Mouse (Mus musculus): ENCODE measurements at regions not wholly inside any gene's neighbourhood (a gene's known extent, or its start where the extent isn't known, plus 50 kb on each side); places are given as distances from the start of the nearest gene placed in this dataset.

- no peak for DNase-seq
These were observed 111.2 kb upstream of the Arl4c start for GRCm38 (mm10) chr1:88813200-88813599.

GRCm38 (mm10) chr1:88816376-88816945 is 114.4 kb upstream of the Arl4c start:
- DNase-seq: no peak

- DNase-seq: no peak
These were observed 123.2 kb upstream of the Arl4c start for GRCm38 (mm10) chr1:88825215-88825614.

DNA sequence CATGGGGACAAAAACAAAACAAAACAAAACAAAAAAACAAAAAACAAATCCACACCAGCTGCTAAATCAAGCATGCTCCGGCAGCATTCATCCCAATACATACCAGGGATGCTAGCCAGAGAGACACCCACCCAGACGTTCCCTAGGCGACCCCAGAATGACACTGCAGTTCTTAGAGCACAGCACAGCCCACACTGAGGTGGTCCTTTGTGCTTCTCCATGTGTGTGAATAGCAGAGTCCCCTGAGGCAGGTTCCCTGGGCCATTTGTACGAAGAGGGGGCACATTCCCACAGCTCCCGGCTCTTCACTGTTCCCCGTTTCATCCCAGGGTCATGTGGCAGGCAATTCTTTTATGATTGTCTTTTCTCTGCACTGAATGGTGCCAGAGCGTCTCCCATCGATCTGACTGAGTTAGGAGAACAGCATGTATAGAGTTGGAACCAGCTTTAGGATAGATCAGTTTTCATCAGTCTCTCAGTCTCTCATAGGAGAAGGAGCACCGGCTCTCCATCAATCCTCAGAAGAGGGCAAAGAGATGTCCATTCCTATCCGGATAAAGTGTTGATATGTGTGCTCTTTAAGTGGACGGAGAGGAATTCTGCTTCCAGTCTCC is 136.7 kb upstream of the Arl4c start:
- no peak for DNase-seq

- no peak for DNase-seq
These were observed 137.5 kb upstream of the Arl4c start for GRCm38 (mm10) chr1:88839407-88839976.

GRCm38 (mm10) chr1:88839977-88840628 is 138.1 kb upstream of the Arl4c start:
- DNase-seq: no peak

- DNase-seq: no peak
These were observed 139.1 kb upstream of the Arl4c start for GRCm38 (mm10) chr1:88840991-88841592.

- DNase-seq: no peak
These were observed 145.5 kb upstream of the Arl4c start for GRCm38 (mm10) chr1:88847333-88848091.

- DNase-seq: no peak
These were observed 146.2 kb upstream of the Arl4c start for GRCm38 (mm10) chr1:88848246-88848645.

GRCm38 (mm10) chr1:88849421-88849820 is 147.4 kb upstream of the Arl4c start:
- no peak for DNase-seq

GRCm38 (mm10) chr1:88851931-88852330 is 149.9 kb upstream of the Arl4c start:
- no peak for DNase-seq

DNA sequence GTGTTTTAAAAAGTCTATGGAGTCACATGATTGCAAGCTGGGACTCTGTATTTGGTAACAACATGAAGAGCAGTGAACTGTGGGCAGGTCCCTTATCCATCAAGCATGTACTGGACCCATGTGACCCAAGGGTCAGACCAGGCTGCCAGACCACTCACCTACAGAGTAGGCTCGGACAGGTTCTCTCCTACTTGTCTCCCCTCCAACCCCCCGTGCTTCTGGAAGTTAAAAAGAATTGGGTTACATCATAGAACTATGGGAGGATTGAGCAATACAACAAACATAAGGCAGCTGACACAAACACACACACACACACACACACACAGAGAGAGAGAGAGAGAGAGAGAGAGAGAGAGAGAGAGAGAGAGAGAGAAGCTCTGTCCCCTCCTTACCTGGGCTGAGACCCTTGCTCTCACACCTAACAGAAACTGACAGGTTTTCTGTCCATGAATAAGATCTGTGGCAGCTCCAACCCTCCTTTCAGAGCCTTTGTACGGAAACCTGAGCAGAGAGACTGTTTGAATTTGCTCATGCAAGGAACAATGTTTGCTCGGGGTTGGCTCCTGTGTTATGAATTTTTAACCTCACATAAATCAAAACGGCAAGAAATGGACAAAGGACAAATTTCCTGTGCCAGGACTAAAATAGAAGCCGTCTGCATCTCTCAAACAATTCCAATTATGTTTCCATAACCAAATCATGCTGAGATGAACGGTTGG is 159.0 kb upstream of the Arl4c start:
- DNase-seq: no peak

DNA sequence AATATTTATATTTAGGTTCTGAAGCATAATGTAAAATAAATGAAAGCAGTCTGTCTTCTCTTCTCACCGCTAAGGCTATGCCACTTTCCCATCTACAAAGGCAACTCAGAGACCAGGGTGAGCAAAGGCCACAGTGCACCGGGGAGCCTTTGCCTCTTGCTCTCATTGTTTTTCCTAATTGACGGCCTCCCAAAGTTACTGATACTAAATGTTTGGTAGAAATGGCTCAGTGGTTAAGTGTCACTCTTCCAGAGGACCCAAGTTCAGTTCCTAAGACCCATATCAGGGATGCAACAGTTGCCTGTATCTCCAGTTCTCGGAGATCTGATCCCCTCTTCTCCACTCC is 159.5 kb upstream of the Arl4c start:
- DNase-seq: no peak

DNA sequence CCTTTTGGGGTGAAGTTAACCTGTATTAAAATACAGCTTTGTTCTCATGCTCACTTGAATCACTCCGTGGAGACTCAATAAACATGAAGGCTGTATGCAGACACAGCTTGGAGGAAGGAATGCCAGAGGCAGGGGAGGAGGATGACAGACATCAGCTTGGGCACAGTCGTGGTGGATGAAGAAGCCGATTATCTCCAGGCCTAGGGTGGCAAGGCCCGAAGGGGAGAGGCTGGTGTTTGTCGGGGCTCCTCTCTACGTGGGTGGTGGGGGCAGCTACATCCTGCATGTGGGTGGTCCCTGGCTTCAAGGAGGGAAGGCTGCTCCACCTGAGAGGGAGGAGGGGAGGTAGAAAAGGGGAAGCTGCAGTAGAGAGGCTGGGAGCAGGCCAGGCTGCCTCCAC is 163.4 kb upstream of the Arl4c start:
- no peak for DNase-seq

GRCm38 (mm10) chr1:88866571-88866970 is 164.6 kb upstream of the Arl4c start:
- no peak for DNase-seq

DNA sequence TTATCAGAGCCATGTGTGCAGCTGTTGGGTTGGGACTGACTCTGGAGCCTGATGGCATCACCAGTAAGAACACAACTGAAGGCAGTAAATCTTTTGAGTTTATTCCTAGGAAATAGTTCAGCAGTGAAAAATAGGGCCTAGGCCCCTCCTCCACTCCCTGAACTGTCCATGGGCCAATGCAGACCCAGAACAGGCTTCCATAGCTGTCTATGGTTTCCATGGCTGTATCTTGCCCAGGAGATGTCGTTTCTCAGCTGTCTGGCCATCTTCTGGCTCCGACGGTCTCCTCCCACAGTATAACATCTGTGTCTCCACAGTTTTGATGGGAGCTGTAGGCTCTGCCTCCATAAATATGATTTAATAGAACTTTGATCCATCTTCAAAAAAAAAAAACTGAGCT is 165.1 kb upstream of the Arl4c start:
- no peak for DNase-seq

GRCm38 (mm10) chr1:88869885-88870284 is 167.9 kb upstream of the Arl4c start:
- DNase-seq: no peak

DNA sequence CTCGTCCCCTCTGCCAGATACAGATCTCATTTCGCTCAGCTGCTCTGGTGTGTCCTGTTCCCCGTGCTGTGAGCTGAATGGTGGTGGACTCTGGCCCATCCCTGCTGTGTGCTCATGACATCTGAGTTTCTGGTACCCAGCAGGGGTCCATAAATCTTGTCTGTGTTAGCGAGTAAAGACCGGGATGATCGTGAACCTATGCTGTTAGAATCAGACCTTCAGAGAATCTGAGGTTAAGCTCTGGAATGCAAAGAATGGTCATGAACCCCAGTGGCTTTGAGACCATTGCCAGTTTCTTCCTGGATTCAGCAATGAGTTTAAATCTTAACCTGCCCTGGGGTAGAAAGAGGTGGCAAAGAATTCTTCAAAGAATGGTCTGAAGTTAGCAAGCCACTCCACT is 173.3 kb upstream of the Arl4c start:
- DNase-seq: no peak

GRCm38 (mm10) chr1:88877441-88877840 is 175.4 kb upstream of the Arl4c start:
- no peak for DNase-seq

DNA sequence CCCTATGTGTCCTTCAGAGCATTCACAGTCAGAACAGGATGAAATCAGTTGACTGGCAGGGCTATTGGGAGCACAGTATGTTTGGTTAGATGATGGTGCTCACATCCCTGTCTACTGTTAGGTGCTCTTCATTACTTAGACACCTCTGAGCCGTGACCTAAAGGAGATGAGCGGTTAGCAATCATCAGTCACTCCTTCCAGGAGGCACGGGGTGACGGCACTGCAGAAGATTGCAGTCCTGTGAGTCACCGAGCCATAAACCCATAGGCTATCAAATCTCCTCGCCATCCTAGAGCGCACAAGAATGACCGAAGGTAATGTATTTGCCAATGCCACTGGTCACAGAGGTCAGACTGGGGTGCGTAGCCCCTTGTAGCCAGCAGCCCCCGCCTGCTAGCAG is 176.8 kb upstream of the Arl4c start:
- no peak for DNase-seq

GRCm38 (mm10) chr1:88879367-88879766 is 177.3 kb upstream of the Arl4c start:
- DNase-seq: no peak

DNA sequence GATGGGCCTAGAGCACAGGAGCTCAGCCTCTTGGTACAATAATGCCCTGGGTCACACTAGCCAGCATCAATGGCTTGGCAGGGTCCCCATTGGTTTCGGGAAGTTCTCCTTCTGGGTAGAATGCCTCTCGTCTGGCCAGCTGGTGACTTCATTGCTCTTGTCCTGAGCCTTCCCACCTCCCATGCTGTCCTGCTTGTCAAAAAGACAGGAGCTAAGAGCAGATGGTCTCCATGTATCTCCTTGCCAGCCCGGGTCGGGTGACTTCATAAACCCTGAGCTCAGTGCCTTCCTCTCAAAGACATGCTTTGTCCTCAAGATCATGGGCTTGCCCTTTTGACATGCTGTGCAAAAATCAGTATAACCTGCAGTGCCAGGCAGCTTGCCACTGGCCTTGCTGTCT is 179.2 kb upstream of the Sh3bp4 start:
- DNase-seq: no peak
